Mouse (Mus musculus): ENCODE measurements around the gene Qdpr.
"Not testable (repeated sequence)": the region's sequence is repeated elsewhere in the genome, so short reads cannot be mapped to it uniquely, and the experiment has no call there.

Gene Qdpr

DNA sequence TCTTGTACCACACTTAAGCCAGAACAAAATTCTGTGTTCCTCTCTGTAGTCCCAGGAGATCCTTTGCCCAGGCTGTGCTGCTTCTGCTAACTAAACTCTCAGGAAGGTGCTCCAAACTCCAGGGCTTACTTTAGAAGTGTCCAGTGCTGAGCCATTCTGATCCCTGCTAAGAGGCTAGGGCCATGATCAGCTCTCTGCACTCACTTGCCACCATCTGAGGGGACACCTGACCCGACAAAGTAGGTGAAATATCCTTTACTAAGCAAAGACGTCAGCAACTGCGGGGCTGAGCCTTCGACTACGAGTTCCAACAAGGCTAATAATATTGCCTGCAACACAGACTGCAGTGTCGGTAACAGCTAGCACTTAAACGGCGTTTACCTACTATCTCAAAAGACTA lies 830 bp downstream of the Qdpr start:
- DNase-seq, result peak in 1 of 2 experiments; percentile 19

DNA sequence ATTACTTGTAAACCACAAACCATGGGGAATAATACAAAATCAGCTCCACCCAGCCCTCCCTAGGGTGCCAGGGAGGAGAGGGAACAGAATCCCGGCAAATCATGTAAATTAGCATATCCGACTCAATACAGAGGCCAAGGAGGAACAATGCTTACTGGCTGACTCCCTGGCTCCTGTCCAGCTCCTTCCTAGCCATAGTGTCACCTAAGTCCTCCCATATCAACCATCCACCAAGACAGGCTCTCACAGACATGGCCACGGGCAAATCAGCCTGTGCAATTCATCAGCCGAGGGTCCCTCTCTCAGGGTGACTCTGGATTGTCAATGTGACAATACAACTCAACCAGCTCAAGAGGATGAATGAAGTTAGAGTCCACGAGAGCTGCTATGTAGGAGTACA lies 1.4 kb downstream of the Qdpr start:
- peak; percentile 18 to 29 for DNase-seq

DNA sequence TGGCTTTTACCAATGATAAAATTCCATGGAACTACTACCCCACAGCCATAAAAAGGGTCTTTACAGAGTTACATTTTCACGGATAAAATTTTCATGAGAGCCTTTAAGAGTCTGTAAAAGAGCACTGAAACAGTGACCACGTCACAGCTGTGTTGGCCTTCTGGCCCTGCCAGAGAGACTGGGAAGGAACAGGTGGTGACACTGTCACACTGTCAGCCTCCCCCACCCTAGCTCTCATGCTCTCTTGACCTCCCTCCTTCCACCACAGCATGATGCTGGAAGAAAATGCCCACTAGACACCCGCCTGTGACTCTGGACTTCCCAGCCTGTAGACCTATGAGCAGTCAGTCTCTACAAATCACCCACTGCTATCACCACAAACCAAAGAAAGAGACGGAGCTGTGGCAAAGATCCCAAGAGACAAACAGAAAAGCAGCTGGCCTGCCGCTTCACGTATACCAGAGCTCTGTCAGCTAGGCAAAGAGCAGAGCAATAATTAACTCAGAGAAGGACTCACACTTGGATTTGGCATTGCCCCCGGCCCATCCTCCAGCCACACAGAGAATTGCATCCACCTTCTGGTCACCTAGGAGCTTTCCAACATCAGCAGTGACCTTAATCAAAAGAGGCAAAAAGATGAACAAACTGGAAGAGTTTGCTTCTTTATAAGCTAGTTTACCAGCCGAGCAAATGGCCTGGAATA lies 5.8 kb downstream of the Qdpr start:
- DNase-seq, result no peak

DNA sequence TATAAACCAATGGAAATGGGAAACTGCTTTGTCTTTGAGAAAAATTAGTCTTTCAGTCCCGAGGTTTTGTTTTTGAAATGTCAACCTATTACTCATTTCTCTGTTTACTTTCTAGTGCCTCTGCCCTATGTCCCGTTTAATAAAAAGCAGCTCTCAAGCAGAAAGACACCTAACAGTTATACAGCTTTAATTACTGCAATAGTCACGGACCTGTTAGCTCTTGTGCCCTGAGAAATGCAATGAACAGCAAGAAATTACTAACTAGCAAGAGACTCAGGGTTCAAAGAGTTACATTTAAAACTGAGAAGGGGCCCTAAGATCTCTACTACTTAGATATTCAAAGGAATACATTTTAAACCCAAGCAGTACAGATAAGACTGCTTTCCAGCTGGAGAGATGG lies 8.3 kb downstream of the Qdpr start:
- DNase-seq, result no peak

GRCm38 (mm10) chr5:45441124-45441523 lies 8.9 kb downstream of the Qdpr start:
- no peak for DNase-seq

GRCm38 (mm10) chr5:45438301-45438700 lies 11.7 kb downstream of the Qdpr start:
- DNase-seq, result no peak

GRCm38 (mm10) chr5:45437826-45438225 lies 12.2 kb downstream of the Qdpr start:
- no peak for DNase-seq

DNA sequence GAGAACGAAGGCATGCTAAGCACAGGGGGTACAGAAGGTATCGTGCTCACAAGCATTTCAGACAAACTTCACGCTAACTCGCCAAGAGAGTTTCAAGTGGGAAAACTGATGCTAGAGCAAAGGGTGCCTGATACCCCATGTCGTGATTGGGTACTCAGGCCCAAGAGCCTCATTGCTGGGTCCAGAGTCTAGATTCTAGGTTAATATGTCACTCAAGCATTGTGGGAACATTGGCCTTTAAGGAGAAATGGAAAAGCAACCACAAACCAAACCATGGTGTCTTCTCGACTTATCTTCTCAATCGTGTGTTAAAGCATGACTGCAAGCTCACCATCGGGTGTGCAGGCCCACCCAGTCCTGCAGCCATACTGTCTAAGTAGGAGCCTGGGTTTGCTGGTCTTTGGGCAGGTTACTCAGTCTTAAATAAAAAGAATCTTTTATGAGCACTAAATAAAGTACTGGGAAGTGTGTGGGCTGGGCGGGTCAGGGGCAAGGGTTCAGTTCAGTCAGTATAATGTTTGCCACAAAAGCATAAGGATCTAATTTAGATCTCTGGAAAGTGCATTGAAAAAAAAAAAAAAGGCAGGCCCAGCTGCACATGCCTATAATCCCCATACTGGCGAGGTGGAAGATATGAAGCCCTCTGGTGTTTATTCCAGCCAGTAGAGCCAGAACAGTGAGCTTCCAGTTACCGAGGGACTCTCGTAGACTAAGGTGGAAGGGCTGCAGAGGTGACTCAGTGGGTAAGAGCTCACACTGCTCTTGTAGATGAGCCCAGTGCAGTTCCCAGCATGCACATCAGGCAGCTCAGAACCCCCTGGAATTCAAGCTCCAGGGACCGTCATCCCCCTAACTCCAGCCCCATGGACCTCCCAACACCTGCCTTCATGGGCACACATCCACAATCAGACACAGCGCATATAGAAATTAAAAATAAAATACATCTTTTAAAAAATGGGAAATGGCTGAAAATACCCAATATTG lies 13.8 kb downstream of the Qdpr start:
- DNase-seq, result no peak

DNA sequence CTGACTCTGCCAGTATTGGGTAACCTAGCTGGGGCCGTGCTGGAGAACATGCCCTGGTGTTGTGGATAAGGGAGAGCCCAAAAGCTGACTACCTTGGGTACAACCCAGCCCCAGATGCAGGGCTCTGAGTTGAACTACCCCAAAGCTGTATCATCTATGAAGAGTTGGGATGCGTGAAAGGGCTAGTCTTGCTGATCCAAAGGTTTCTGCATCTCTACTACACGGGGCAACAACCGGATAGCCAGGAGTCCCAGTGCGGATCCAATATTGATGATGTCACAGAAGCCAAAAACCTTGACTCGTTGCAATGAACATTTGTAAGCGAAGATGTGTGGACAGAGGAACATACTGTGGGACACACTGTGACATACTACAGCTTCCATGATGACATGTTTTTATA lies 22.1 kb downstream of the Qdpr start:
- DNase-seq, result no peak

- no peak for DNase-seq
These were observed 23.5 kb downstream of the Qdpr start for GRCm38 (mm10) chr5:45426416-45427034.

DNA sequence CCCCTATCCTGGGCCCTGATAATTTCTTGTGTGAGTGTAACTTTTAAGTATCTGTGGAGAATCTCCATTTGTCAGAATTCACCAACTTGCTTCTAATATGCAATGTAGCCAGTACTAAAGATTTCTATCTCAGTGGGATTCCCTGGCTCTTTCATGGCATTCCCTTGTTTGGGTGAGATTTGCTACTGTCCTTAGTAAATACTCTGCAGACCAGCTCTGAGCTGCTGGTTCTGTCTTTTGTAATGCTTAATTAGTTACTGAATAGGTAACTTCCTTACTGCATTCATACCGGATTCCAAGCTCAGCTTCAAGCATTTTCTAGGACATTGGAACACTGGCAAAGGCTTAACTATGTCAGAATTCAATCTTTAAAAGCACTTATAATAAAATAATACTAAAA lies 24.3 kb downstream of the Qdpr start:
- DNase-seq, result not testable (repeated sequence)

DNA sequence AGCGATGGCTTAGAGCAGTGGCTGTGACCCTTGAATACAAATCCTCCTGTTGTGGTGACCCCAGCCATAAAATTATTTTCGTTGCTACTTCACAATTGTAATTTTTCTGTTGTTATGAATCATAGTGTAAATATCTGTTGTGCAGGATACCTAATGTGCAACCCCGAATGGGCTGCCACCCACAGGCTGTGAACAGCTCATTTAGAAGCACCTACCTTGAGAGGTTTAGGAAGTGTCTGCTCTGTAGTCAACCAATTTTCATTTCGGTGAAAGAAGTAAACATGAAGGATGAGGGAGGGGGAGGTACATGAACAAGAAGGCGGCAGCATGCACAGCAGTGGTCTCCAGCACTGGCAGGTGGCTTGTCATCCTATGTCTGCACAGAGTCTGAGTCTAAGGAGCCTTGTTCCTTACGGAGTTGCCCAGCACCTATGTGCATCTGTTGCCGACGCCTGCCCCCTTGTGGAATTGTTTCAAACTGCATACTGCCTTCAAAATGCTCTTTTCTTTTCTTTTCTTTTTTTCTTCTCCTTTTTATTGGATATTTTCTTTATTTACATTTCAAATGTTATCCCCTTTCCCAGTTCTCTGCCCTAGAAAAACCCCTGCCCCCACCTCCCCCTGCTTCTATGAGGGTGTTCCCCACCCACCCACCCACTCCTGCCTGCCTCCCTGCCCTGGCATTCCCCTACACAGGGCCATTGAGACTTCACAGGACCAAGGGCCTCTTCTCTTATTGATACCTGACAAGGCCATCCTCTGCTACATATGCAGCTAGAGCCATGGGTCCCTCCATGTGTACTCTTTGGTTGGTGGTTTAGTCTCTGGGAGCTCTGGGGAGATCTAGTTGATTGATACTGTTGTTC lies 25.8 kb downstream of the Qdpr start:
- DNase-seq, result peak; percentile 34 to 45

GRCm38 (mm10) chr5:45421881-45422844 lies 27.9 kb downstream of the Qdpr start:
- no peak for DNase-seq

DNA sequence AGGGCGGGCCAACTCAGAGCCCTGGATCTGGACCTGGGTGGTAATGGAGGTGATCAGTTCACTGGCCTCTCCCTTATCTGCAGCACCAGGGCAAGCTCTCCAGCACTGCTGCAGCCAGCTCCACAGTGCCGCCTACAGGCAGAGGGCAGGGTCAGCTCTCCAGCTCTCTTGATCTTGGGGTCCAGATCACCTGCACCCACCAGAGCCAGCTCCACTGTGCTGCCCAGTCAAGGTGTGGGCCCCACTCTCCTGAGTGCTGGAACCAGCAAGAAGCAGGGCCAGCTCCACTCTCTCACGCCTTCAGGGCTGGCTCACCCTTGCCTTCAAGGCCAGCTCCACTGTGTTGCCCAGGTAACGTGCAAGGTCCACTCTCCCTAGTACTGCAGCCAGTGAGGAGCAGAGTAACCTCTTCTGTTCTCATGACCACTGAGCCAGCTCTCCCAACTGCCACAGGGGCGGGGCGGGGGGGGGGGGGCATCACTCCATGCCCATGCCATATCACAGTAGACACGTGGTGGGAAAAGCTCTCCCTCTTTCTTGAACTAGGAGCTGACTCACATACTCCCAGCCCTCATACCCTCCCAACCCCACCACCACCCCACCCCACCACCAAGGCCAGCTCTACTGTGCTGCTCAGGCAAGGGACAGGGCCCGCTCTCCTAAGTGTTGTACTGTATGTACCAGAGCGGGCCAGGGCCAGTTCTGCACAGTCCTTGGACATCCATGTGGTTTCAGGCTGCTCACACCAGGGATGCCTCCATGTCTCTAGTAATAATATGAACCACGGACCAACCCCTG lies 30.0 kb downstream of the Qdpr start:
- DNase-seq, result no peak

- no peak for DNase-seq
These were observed 32.1 kb downstream of the Qdpr start for GRCm38 (mm10) chr5:45417859-45418443.

DNA sequence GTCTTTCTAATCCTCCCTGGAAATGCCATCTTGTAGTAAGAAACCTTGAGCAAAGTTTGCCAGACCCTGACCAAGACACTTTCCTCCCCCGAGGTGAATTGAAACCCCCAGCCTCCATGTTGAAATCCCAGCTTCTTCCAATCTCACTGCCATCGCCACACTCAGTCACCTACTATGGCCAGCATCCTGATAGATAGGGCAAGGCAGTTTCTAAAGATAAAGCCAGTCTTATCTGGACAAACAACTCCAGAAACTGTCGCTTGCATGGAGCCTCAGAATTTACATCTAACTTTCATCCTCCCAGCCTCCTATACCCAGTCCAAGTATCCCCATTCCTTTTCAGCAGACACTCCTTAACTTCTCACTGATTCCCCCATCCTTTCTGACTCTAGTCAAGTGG lies 33.6 kb downstream of the Qdpr start:
- no peak for DNase-seq

DNA sequence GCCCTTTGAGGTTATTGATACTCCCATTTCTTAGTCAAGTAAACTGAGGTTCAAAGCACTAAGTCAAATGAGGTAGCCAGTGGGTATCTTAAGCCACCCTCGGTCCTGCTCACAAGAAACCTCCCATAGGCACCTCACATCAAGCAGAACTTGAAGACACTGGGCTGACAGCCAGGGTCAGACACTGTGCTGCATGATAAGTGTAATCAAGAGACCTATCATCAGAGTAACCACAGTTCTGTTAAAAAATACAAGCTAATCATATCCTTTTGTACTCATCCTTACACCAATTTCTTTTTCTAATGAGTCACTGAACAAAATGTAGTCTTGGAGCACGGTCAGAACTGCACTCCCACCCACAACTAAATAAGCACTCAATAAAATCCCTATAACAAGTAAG lies 43.9 kb downstream of the Qdpr start:
- DNase-seq, result no peak

DNA sequence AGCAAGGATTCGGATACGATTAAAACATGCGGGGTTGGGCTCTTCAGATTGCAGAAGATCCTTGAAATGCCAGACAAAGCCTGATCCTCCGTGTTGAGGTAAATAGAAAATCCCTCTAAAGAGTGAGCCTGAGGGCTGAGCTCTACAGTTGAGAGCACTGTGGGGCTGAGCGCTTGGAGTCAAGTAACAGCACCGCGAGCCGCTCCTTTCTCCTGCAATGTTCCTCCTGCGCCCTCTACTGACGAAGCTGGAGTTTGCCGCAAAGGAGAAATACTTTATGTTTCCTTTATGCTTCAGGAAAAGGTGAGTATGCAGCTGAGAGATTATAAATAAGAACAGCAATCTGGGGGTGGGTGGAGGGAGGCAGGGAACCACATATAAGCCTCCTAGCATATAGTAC lies 47.4 kb downstream of the Qdpr start:
- peak; percentile 70 to 72 for DNase-seq

GRCm38 (mm10) chr5:45384034-45384812 lies 65.8 kb downstream of the Qdpr start:
- no peak for DNase-seq

All from cerebellum, adult 18-20 months (tissue).